Mouse (Mus musculus): ENCODE data around the gene Fam19a2.

GRCm38 (mm10) chr10:123255674-123256348, 8.0 kb upstream of the Fam19a2 start:
- TF ChIP-seq HCFC1 (IDR thresholded peaks at IDR 0.05; ENCODE audit: borderline replicate concordance, insufficient read depth, low read length) (no peak), ZC3H11A (IDR thresholded peaks at IDR 0.05; ENCODE audit: borderline replicate concordance, low read depth, low read length) (no peak), CHD2 (IDR thresholded peaks at IDR 0.05; ENCODE audit: low read depth, low read length) (no peak), MAFK (IDR thresholded peaks at IDR 0.05; ENCODE audit: insufficient read depth, low read depth, low read length) (no peak)

Measured in ES-E14 (cell line).